Mouse (Mus musculus) neutrophil, adult 83 days (primary cell): ENCODE measurements around the gene Arfgap2. TPM values are rescaled to one million over a fixed set of nuclear protein-coding genes. Genes with fewer than 3 reads are reported as not detected.

Source experiments
- total RNA-seq, 2 experiments: library from RNA; stranded (reverse); gene quantifications; one replicate each; pipeline ENCODE4 v1.2.4; 2023

Gene Arfgap2
- 10 to 100 TPM; 63.1 to 74.2 TPM for total RNA-seq

GRCm38 (mm10) chr2:91264711-91265681 lies at the start of gene Arfgap2:
Arfgap2 (plus strand) TSS chr2:91264974.

GRCm38 (mm10) chr2:91236601-91237510 lies 27.9 kb upstream of the Arfgap2 start, which contains the start of gene Ddb2:
Ddb2 (minus strand) TSS chr2:91236982.

GRCm38 (mm10) chr2:91255661-91256150 lies 9.1 kb upstream of the Arfgap2 start, which contains the start of gene Pacsin3:
Pacsin3 (plus strand) TSS chr2:91255954.

Other genes with a start within 250 kb of the Arfgap2 start
- gene Rapsn, start 229.4 kb upstream of the Arfgap2 start, total RNA-seq: under 1 TPM in 1 of 2 experiments, not detected in 1; 0.46 TPM
- gene Psmc3, start 211.0 kb upstream of the Arfgap2 start, total RNA-seq: 100 to 1,000 TPM in 1 of 2 experiments, 10 to 100 TPM in 1; 96.4 to 105 TPM
- gene Slc39a13, start 194.6 kb upstream of the Arfgap2 start, total RNA-seq: 10 to 100 TPM; 13.3 to 20.9 TPM
- gene Spi1, start 182.6 kb upstream of the Arfgap2 start, total RNA-seq: 100 to 1,000 TPM; 437 to 465 TPM
- gene Mybpc3, start 146.8 kb upstream of the Arfgap2 start, total RNA-seq: 1 to 10 TPM; 1.2 to 1.3 TPM
- gene Madd, start 81.1 kb upstream of the Arfgap2 start, total RNA-seq: 10 to 100 TPM; 55.0 to 72.3 TPM
- gene Nr1h3, start 62.1 kb upstream of the Arfgap2 start, total RNA-seq: 1 to 10 TPM in 1 of 2 experiments, under 1 TPM in 1; 0.75 to 1.4 TPM
- 10 to 100 TPM; 12.6 to 16.1 TPM for gene Acp2, start 62.1 kb upstream of the Arfgap2 start, total RNA-seq
- 10 to 100 TPM; 11.9 TPM for gene Ddb2, start 28.0 kb upstream of the Arfgap2 start, total RNA-seq
- under 1 TPM in 1 of 2 experiments, not detected in 1; 0.92 TPM for gene Pacsin3, start 9.0 kb upstream of the Arfgap2 start, total RNA-seq
- gene 1110051M20Rik, start 179.7 kb downstream of the Arfgap2 start, total RNA-seq: 1 to 10 TPM; 3.9 to 5.3 TPM
- gene Lrp4, start 192.5 kb downstream of the Arfgap2 start, total RNA-seq: 1 to 10 TPM; 4.9 to 6.4 TPM